ENCODE assay signal across 9 mouse cellular contexts in the genomic region with DNA sequence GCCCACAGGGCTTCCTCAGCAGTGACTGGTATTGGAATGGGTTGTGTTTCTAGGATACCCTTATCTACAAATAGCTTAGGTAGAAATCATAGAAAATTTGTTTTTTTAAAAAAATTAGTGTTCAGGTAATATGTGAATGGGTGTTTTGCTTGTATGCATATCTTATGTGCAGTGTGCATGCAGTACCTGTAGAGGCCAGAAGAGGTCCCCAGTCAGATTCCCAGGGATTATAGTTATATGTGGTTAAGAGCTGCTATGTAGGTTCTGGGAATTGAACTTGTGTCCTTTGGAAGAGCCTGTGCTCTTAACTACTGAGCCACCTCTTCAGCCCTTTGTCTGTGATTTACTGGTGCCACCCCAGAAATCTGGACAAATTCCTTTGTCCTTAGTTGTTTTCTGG. TPM values are rescaled to one million over a fixed set of nuclear protein-coding genes. Genes with fewer than 3 reads are reported as not detected.
A peak's percentile ranks its signal among the peaks of the same experiment; 100 is the strongest.
DNase-seq lines count a peak whose midpoint lies in the region; ATAC-seq and TF ChIP-seq lines count a peak whose summit lies in the region.
"Had no signal": no experiment of that assay in that cellular context is flagged by ENCODE, and none has a peak within 500 bp of the region (broad histone marks: within the 10 kb centered on the region; RNA-seq: fewer than 3 reads in every experiment).

No protein-coding gene starts in this region.

- H3K27me3 ChIP-seq in midbrain, embryonic 14.5 days (ENCODE audit: control insufficient read depth, insufficient read depth, low read length), result no peaks in the 10 kb centered on the region
- H3K27me3 ChIP-seq in midbrain, embryonic 15.5 days (replicated peaks), result no peaks in the 10 kb centered on the region
- H3K27me3 ChIP-seq in stomach, postnatal 0 days (ENCODE audit: control insufficient read depth, insufficient read depth, low read length), result no peaks in the 10 kb centered on the region
- H3K27me3 ChIP-seq: lung, embryonic 15.5 days had no signal

- H3K9me3 ChIP-seq in midbrain, embryonic 14.5 days (ENCODE audit: control insufficient read depth, low read length), result peaks cover 5% of the 10 kb centered on the region; the same call in 1 of the 2 replicates
- peaks cover 5% of the 10 kb centered on the region; the same call in 1 of the 2 replicates for H3K9me3 ChIP-seq in midbrain, embryonic 15.5 days
- 0 out of 2 replicates have a peak, but pooled peaks cover 2% of the 10 kb centered on the region for H3K9me3 ChIP-seq in stomach, postnatal 0 days (ENCODE audit: control insufficient read depth, low read length)

- H3K36me3 ChIP-seq in midbrain, embryonic 14.5 days (ENCODE audit: control insufficient read depth, insufficient read depth, low read length), result no peaks in the 10 kb centered on the region
- H3K36me3 ChIP-seq in midbrain, embryonic 15.5 days (replicated peaks), result no peaks in the 10 kb centered on the region
- H3K36me3 ChIP-seq in stomach, postnatal 0 days (ENCODE audit: control insufficient read depth, insufficient read depth, low read length), result no peaks in the 10 kb centered on the region

- no peak overlapping the region for H3K9ac ChIP-seq in midbrain, embryonic 14.5 days (replicated peaks; ENCODE audit: low read length)
- no peak overlapping the region for H3K9ac ChIP-seq in midbrain, embryonic 15.5 days
- H3K9ac ChIP-seq in stomach, postnatal 0 days (ENCODE audit: low read length), result no peak overlapping the region
- H3K9ac ChIP-seq: lung, embryonic 15.5 days had no signal

- H3K4me1 ChIP-seq in midbrain, embryonic 14.5 days (ENCODE audit: control insufficient read depth, insufficient read depth, low read length), result no peaks in the 10 kb centered on the region
- 0 out of 2 replicates have a peak, but pooled peaks cover 5% of the 10 kb centered on the region for H3K4me1 ChIP-seq in midbrain, embryonic 15.5 days
- no peaks in the 10 kb centered on the region for H3K4me1 ChIP-seq in stomach, postnatal 0 days (replicated peaks; ENCODE audit: control insufficient read depth, insufficient read depth)
- H3K4me1 ChIP-seq: lung, embryonic 15.5 days had no signal

- H3K4me3 ChIP-seq in midbrain, embryonic 14.5 days (replicated peaks; ENCODE audit: low read depth, low read length), result no peak overlapping the region
- no peak overlapping the region for H3K4me3 ChIP-seq in midbrain, embryonic 15.5 days
- H3K4me3 ChIP-seq in stomach, postnatal 0 days (ENCODE audit: low read depth, low read length), result no peak overlapping the region
- H3K4me3 ChIP-seq: lung, embryonic 15.5 days had no signal

- no peak overlapping the region for H3K27ac ChIP-seq in midbrain, embryonic 14.5 days (replicated peaks; ENCODE audit: low read depth, low read length)
- H3K27ac ChIP-seq in midbrain, embryonic 15.5 days, result no peak overlapping the region
- H3K27ac ChIP-seq in stomach, postnatal 0 days (replicated peaks), result no peak overlapping the region
- H3K27ac ChIP-seq: lung, embryonic 15.5 days had no signal

- no peak for ATAC-seq in midbrain, embryonic 14.5 days (ENCODE audit: low FRiP score, low TSS enrichment)
- no peak for ATAC-seq in midbrain, embryonic 15.5 days (replicated peaks)
- no peak for ATAC-seq in stomach, postnatal 0 days (ENCODE audit: low FRiP score, low TSS enrichment)

- peak; percentile 65 for TF ChIP-seq CTCF in stomach, postnatal 0 days (IDR thresholded peaks at IDR 0.05; ENCODE audit: low read depth)

- H3K4me2 ChIP-seq in midbrain, embryonic 14.5 days (ENCODE audit: low read length), result no peak overlapping the region
- no peak overlapping the region for H3K4me2 ChIP-seq in midbrain, embryonic 15.5 days
- H3K4me2 ChIP-seq in stomach, postnatal 0 days (replicated peaks; ENCODE audit: low read depth), result no peak overlapping the region
- H3K4me2 ChIP-seq: lung, embryonic 15.5 days had no signal

- no peak for TF ChIP-seq EP300 in stomach, postnatal 0 days (optimal IDR thresholded peaks at IDR 0.05)

- DNase-seq in heart, postnatal 4 days, result peak; percentile 27
- DNase-seq in heart, adult 11 months, result no peak
- peak; percentile 47 for DNase-seq in midbrain, embryonic 14.5 days
- peak; percentile 58 for DNase-seq in ZHBTc4 (ENCODE audit: low read depth, low spot score)
- DNase-seq in stomach, postnatal 0 days (ENCODE audit: low spot score), result peak; percentile 18
- no peak for DNase-seq in natural killer cell, adult 2 months (ENCODE audit: low spot score in 2 of 2)
- DNase-seq in heart, adult 9 months (ENCODE audit: low spot score in 2 of 2), result no peak

RNA-seq across cellular contexts. Expression of a gene that starts 22.2 kb away (rescaled TPM):
- total RNA-seq in heart, postnatal 4 days (2021), result 10 to 100 TPM; 16.2 to 17.2 TPM
- 24.4 and 28.7 TPM in 2 replicates for polyA plus RNA-seq in midbrain, embryonic 14.5 days (2014; fragmentation: Nextera tagmentation; extraction: Ambion mirVana)
- 25.1 and 29.7 TPM in 2 replicates for polyA plus RNA-seq in midbrain, embryonic 15.5 days (2015; fragmentation: Nextera tagmentation; extraction: Ambion mirVana)
- 3.3 and 3.5 TPM in 2 replicates for polyA plus RNA-seq in stomach, postnatal 0 days (2015; fragmentation: Nextera tagmentation; extraction: Ambion mirVana)

Comparison
In these comparisons a context has a peak if more than half of its experiments do, and no peak if none do; other contexts are left out.
1. DNase-seq: peak in heart, postnatal 4 days (single experiment), midbrain, embryonic 14.5 days (single experiment), ZHBTc4 (single experiment) and stomach, postnatal 0 days (single experiment); none in heart, adult 11 months (single experiment), natural killer cell, adult 2 months (0 of 2) and heart, adult 9 months (0 of 2).